Mouse (Mus musculus) lung, adult 2 months (tissue): ENCODE measurements at regions not wholly inside any gene's neighbourhood (a gene's known extent, or its start where the extent isn't known, plus 50 kb on each side); places are given as distances from the start of the nearest gene placed in this dataset.

ENCODE experiments used
- DNase-seq: peaks from one replicate; pipeline ENCODE4 v3.0.0; 2022
- H3K4me1 ChIP-seq: fragments of 200-500 bp; 2 replicates; pipeline ENCODE4 v1.6.1; 2011; ENCODE audit warnings: low read length; ENCODE audit not compliant: control insufficient read depth, insufficient read depth
- H3K4me3 ChIP-seq: fragments of 200-500 bp; replicated peaks from 2 replicates; pipeline ENCODE3; 2011; ENCODE audit warnings: low read depth, mild to moderate bottlenecking, control low read depth, low read length; ENCODE audit errors: extremely low read depth
- CTCF ChIP-seq: fragments of 200-500 bp; IDR thresholded peaks from 2 replicates; pipeline ENCODE4 v1.5.1; 2011; ENCODE audit warnings: mild to moderate bottlenecking, low read length, control low read depth; ENCODE audit not compliant: insufficient read depth
- POLR2A ChIP-seq: fragments of 200-500 bp; IDR thresholded peaks from 2 replicates; pipeline ENCODE4 v1.6.1; 2011; ENCODE audit warnings: low read depth, mild to moderate bottlenecking, control low read depth, low read length, borderline replicate concordance; ENCODE audit errors: extremely low read depth
- WGBS: fragments of 180-500 bp; shearing (Covaris S2); methylation state at CpG from one replicate; pipeline ENCODE4 v1.1.7; 2018; 5-methylcytosine and 5-hydroxymethylcytosine counted together

- no peak for DNase-seq
- H3K4me1 ChIP-seq: peaks cover 2% of the 10 kb centered on the region
- no peak overlapping the region for H3K4me3 ChIP-seq
- TF ChIP-seq POLR2A (no peak), CTCF (no peak)
Measured at GRCm38 (mm10) chr10:17552277-17552676, 170.7 kb upstream of the Cited2 start.

GRCm38 (mm10) chr10:17556391-17556790 lies 166.6 kb upstream of the Cited2 start:
- no peak for TF ChIP-seq CTCF
- TF ChIP-seq POLR2A: no peak
- no peak for DNase-seq
- Histone ChIP-seq H3K4me1 (peaks cover 6% of the 10 kb centered on the region), H3K4me3 (no peak overlapping the region)
- 67% methylated on average over 4 of the region's 4 CpGs for WGBS

DNA sequence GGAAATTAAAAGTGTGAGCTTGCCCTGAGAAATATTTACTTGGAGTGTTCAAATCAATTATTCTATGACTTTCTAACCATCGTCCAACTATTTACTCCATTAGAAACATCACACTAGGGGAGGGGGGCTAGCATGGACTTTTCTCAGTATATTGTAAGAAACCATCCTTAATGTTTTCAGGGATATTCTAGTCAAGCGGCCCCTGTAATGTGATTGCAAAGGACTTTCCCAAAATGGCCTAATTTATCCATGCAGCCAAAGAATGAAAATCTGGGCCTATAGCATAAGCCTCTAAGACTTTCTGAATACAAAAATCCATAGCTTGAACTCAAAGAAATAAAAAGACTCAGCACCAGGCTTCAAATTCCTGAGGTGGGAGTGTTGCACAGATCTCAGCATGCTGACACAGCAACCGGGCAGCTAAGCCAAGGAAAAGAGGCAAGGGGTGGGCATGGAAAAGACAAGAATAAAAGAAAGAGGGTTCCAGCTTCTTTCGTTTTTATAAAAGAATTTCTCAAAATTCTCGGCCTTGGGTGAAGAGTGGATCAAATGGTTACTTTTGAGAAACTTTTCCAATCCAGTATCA lies 163.6 kb upstream of the Cited2 start:
- DNase-seq: no peak
- TF ChIP-seq POLR2A: no peak
- TF ChIP-seq CTCF: no peak
- Histone ChIP-seq H3K4me1 (peaks cover 12% of the 10 kb centered on the region; the same call in 1 of the 2 replicates), H3K4me3 (no peak overlapping the region)
- WGBS: 56% methylated on average over 5 of the region's 5 CpGs

DNA sequence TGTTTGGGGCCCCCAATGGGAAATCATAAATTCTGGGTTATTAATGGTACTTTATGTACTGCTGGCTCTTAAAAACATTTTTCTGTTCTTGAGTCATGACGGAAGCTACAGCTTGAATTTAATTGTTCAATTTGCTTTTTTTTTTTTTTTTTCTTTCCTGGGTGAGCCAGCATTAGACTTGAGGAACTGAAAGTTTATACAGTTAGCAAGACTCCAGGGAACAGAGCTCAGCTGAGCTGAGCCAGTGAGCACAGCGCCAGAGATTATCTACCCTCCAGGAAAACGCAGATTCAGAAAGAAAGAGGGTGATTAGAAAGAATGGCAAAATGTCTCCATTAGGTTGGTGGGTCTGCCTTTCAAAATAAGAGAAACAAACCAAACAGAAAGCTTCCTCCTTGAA lies 163.0 kb upstream of the Cited2 start:
- TF ChIP-seq POLR2A (no peak), CTCF (no peak)
- H3K4me1 ChIP-seq: peaks cover 12% of the 10 kb centered on the region; the same call in 1 of the 2 replicates
- no peak for DNase-seq
- H3K4me3 ChIP-seq: no peak overlapping the region
- WGBS: 22% methylated on average over 3 of the region's 3 CpGs

DNA sequence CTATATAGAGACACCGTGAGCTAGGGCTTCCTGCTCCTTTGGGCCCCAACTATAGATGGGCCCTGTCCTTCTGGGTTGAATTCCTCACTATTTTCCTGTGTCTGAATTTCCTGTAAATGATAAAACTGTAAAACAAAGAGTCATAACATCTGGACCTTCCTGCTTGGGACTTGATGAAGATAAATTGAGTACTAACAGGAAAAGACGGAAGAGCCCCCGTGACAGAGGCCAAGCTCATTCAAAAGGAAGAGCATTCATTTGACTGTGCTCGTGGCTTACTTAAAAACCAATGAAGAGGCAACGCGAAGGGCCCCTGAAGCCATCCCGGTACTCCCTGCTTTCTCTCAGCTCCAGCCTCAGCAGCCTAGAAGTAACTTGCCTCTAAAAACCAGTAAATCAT lies 161.6 kb upstream of the Cited2 start:
- 53% methylated on average over 7 of the region's 7 CpGs for WGBS

GRCm38 (mm10) chr10:17561977-17562376 lies 161.0 kb upstream of the Cited2 start:
- TF ChIP-seq CTCF (no peak), POLR2A (no peak)
- no peak overlapping the region for H3K4me3 ChIP-seq
- peaks cover 12% of the 10 kb centered on the region; the same call in 1 of the 2 replicates for H3K4me1 ChIP-seq
- 64% methylated on average over 5 of the region's 5 CpGs for WGBS
- DNase-seq: no peak

More for the DNA sequence above, 161.6 kb upstream of the Cited2 start:
- H3K4me1 ChIP-seq: peaks cover 12% of the 10 kb centered on the region; the same call in 1 of the 2 replicates
- no peak overlapping the region for H3K4me3 ChIP-seq
- no peak for DNase-seq
- no peak for TF ChIP-seq POLR2A
- no peak for TF ChIP-seq CTCF

- peaks cover 12% of the 10 kb centered on the region; the same call in 1 of the 2 replicates for H3K4me1 ChIP-seq
- no peak overlapping the region for H3K4me3 ChIP-seq
- no peak for DNase-seq
- TF ChIP-seq POLR2A (no peak), CTCF (no peak)
- WGBS: 44% methylated on average over 7 of the region's 7 CpGs
Measured at GRCm38 (mm10) chr10:17562410-17563350, 160.3 kb upstream of the Cited2 start.

GRCm38 (mm10) chr10:17563351-17563749 lies 159.7 kb upstream of the Cited2 start:
- TF ChIP-seq POLR2A: no peak
- TF ChIP-seq CTCF: no peak
- 45% methylated on average over 4 of the region's 4 CpGs for WGBS
- peaks cover 12% of the 10 kb centered on the region; the same call in 1 of the 2 replicates for H3K4me1 ChIP-seq
- no peak for DNase-seq
- H3K4me3 ChIP-seq: no peak overlapping the region

DNA sequence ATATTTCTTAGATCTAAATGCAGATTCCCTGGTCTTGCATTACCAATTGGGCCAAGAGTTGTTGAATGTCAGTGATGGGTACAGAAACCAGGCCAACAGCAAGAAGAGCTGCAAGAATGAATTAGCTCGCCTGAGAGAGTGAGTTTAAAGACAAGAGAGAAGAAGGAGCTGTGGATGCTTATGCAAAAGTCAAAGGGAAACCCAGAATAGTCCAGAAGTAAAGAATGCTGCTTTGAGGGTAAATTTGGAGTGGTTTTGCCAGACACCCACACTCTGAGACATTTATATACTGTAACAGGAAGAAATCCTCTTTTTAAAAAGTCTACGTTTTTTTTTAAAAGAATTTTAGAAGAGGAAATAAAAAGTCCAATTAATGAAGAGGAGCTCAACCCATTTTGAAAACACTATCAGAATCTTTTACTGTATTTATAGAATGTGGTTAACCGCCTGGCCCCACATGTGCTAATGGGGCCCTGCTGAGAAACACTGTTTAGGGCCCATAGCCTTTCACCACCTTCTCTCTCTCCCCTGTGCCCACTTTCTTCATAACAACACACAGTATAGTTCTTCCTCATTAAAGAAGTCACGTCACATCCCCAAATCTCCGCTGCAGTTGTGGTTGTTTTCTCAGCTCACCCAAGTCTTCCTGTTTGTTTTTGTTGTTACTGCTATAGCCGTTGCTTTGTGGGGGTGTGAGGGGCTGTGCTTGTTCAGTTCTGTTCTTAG lies 158.0 kb upstream of the Cited2 start:
- 67% methylated on average over 6 of the region's 6 CpGs for WGBS
- DNase-seq: no peak
- TF ChIP-seq CTCF: no peak
- TF ChIP-seq POLR2A: no peak
- Histone ChIP-seq H3K4me3 (no peak overlapping the region), H3K4me1 (peaks cover 12% of the 10 kb centered on the region; the same call in 1 of the 2 replicates)
